Comparison of ENCODE assay signal across 9 mouse cellular contexts in the genomic region with DNA sequence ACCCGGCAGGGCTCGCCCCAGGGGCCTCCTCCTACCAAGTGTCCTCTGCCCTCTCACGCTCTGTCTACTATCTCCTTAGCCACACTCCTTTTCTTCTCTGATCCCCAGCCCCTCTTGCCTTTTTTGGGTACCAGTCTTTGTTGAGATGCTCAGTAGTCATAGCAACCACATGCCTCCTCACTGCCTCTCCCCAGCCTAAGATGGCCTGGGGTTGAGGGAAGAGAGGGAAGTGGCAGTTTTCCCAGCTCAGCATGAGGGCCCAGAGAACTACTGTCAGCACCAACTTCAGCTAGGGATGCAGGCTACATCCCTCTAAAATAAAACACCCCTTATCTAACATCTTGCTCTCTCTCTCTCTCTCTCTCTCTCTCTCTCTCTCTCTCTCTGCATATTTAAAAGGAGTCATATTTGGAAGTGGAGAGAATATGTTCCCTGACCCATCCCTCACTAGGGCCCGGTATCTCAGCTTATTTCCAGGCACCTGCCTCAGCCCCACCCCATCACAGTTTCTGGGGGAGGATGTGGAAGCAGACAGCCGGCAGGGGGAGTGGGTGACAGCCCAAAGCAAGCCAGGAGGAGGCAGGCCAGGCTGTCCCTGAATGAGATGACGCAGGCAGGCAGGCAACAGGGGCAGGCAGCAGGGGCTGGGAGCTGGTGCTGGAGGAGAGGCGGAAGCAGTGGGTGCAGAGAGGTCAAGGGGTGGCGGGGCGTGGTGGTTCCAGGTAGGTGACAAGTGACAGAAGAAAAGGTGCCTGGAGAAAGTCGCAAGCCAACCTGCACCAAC. TPM values are rescaled to one million over a fixed set of nuclear protein-coding genes. Genes with fewer than 3 reads are reported as not detected.
DNase-seq lines count a peak whose midpoint lies in the region; ATAC-seq and TF ChIP-seq lines count a peak whose summit lies in the region.
"Had no signal": no experiment of that assay in that cellular context is flagged by ENCODE, and none has a peak within 500 bp of the region (broad histone marks: within the 10 kb centered on the region; RNA-seq: fewer than 3 reads in every experiment).

No protein-coding gene starts in this region.

- H3K36me3 ChIP-seq in liver, embryonic 12.5 days, result no peaks in the 10 kb centered on the region
- H3K36me3 ChIP-seq in forebrain, embryonic 12.5 days (replicated peaks), result peaks cover 36% of the 10 kb centered on the region
- no peaks in the 10 kb centered on the region for H3K36me3 ChIP-seq in intestine, postnatal 0 days (ENCODE audit: control insufficient read depth, insufficient read depth)
- H3K36me3 ChIP-seq in stomach, embryonic 15.5 days, result no peaks in the 10 kb centered on the region
- H3K36me3 ChIP-seq: liver, embryonic 13.5 days had no signal

- TF ChIP-seq CTCF in intestine, postnatal 0 days (IDR thresholded peaks at IDR 0.05; ENCODE audit: low read depth), result peak; percentile 69

- DNase-seq in liver (peak; percentile 54), R1 (ENCODE audit: low read depth, low spot score) (peak; percentile 76)
- DNase-seq: liver, embryonic 13.5 days had no signal

- H3K4me2 ChIP-seq in liver, embryonic 12.5 days, result no peak overlapping the region
- peak overlapping the region; percentile 81 for H3K4me2 ChIP-seq in forebrain, embryonic 12.5 days
- no peak overlapping the region; the same call in 1 of the 2 replicates for H3K4me2 ChIP-seq in intestine, postnatal 0 days (replicated peaks; ENCODE audit: low read depth)
- H3K4me2 ChIP-seq in stomach, embryonic 15.5 days, result peak overlapping the region; percentile 19; the same call in 1 of the 2 replicates
- H3K4me2 ChIP-seq: liver, embryonic 13.5 days had no signal

- H3K9me3 ChIP-seq in liver, embryonic 12.5 days (replicated peaks), result no peaks in the 10 kb centered on the region
- H3K9me3 ChIP-seq in forebrain, embryonic 12.5 days, result no peaks in the 10 kb centered on the region
- H3K9me3 ChIP-seq in intestine, postnatal 0 days (ENCODE audit: control insufficient read depth), result no peaks in the 10 kb centered on the region
- H3K9me3 ChIP-seq in stomach, embryonic 15.5 days, result no peaks in the 10 kb centered on the region
- H3K9me3 ChIP-seq: liver, embryonic 13.5 days had no signal

- peaks cover 33% of the 10 kb centered on the region for H3K4me1 ChIP-seq in liver, embryonic 12.5 days
- H3K4me1 ChIP-seq in forebrain, embryonic 12.5 days, result peaks cover 49% of the 10 kb centered on the region
- H3K4me1 ChIP-seq in intestine, postnatal 0 days (replicated peaks; ENCODE audit: control insufficient read depth, insufficient read depth, low read length), result no peaks in the 10 kb centered on the region
- H3K4me1 ChIP-seq in stomach, embryonic 15.5 days, result peaks cover 36% of the 10 kb centered on the region

- peaks cover 64% of the 10 kb centered on the region for H3K27me3 ChIP-seq in liver, embryonic 12.5 days (replicated peaks)
- H3K27me3 ChIP-seq in forebrain, embryonic 12.5 days, result no peaks in the 10 kb centered on the region
- no peaks in the 10 kb centered on the region for H3K27me3 ChIP-seq in intestine, postnatal 0 days (replicated peaks; ENCODE audit: control insufficient read depth, insufficient read depth, low read length)
- no peaks in the 10 kb centered on the region for H3K27me3 ChIP-seq in stomach, embryonic 15.5 days (replicated peaks)

- no peak overlapping the region for H3K9ac ChIP-seq in liver, embryonic 12.5 days
- peak overlapping the region; percentile 8 for H3K9ac ChIP-seq in forebrain, embryonic 12.5 days
- no peak overlapping the region for H3K9ac ChIP-seq in intestine, postnatal 0 days (ENCODE audit: low read depth, low read length)
- H3K9ac ChIP-seq in stomach, embryonic 15.5 days, result no peak overlapping the region
- H3K9ac ChIP-seq: liver, embryonic 13.5 days had no signal

- no peak overlapping the region for H3K4me3 ChIP-seq in liver, embryonic 12.5 days
- H3K4me3 ChIP-seq in forebrain, embryonic 12.5 days (replicated peaks), result peak overlapping the region; percentile 12
- H3K4me3 ChIP-seq in intestine, postnatal 0 days (ENCODE audit: low read depth, low read length), result no peak overlapping the region
- H3K4me3 ChIP-seq in stomach, embryonic 15.5 days (replicated peaks), result no peak overlapping the region
- H3K4me3 ChIP-seq: liver, embryonic 13.5 days had no signal

- no peak for ATAC-seq in liver, embryonic 12.5 days
- ATAC-seq in forebrain, embryonic 12.5 days (ENCODE audit: low FRiP score), result 0 out of 2 replicates have a peak, but pooled peaks have one; percentile 18
- peak; percentile 23; the same call in 1 of the 2 replicates for ATAC-seq in intestine, postnatal 0 days
- peak; percentile 63 for ATAC-seq in megakaryocyte progenitor cell, adult 5-6 weeks (replicated peaks; ENCODE audit: poor library complexity)
- ATAC-seq in stomach, embryonic 15.5 days (ENCODE audit: insufficient read depth, low FRiP score, low read depth), result no peak
- ATAC-seq in megakaryocyte, adult 5-6 weeks (ENCODE audit: poor library complexity, severe bottlenecking), result no peak

- WGBS in liver, embryonic 12.5 days (ENCODE audit: insufficient replicate concordance), result 33% methylated on average over 10 of the region's 10 CpGs
- WGBS in forebrain, embryonic 12.5 days, result 22% methylated on average over 10 of the region's 10 CpGs
- 44% methylated on average over 10 of the region's 10 CpGs for WGBS in intestine, postnatal 0 days
- WGBS in stomach, embryonic 15.5 days, result 41% methylated on average over 10 of the region's 10 CpGs

- H3K27ac ChIP-seq in liver, embryonic 12.5 days, result no peak overlapping the region
- H3K27ac ChIP-seq in forebrain, embryonic 12.5 days, result peak overlapping the region; percentile 89
- H3K27ac ChIP-seq in intestine, postnatal 0 days (ENCODE audit: low read depth, low read length), result no peak overlapping the region
- H3K27ac ChIP-seq in stomach, embryonic 15.5 days, result peak overlapping the region; percentile 3; the same call in 1 of the 2 replicates
- H3K27ac ChIP-seq: liver, embryonic 13.5 days had no signal

RNA-seq across cellular contexts. Expression of gene Cacnb1, which starts 3.8 kb away (rescaled TPM):
- 0.95 and 1.0 TPM in 2 replicates for polyA plus RNA-seq in liver, embryonic 12.5 days (2016; fragmentation: Nextera tagmentation; extraction: Ambion mirVana)
- polyA plus RNA-seq in forebrain, embryonic 12.5 days (2016; fragmentation: Nextera tagmentation; extraction: Ambion mirVana), result 22.5 and 29.3 TPM in 2 replicates
- polyA plus RNA-seq in intestine, postnatal 0 days (2015; fragmentation: Nextera tagmentation; extraction: Ambion mirVana), result 2.8 and 3.2 TPM in 2 replicates
- total RNA-seq in megakaryocyte progenitor cell, adult 5-6 weeks (2015), result 0.17 and 1.2 TPM in 2 replicates
- 0.41 and 0.92 TPM in 2 replicates for total RNA-seq in megakaryocyte progenitor cell, adult 5-6 weeks (2017)
- 7.3 and 9.5 TPM in 2 replicates for polyA plus RNA-seq in stomach, embryonic 15.5 days (2015; fragmentation: Nextera tagmentation; extraction: Ambion mirVana)
- total RNA-seq in megakaryocyte, adult 5-6 weeks (2015), result 1.2 and 1.4 TPM in 2 replicates
- total RNA-seq in megakaryocyte, adult 5-6 weeks (2017), result 0.62 and 0.65 TPM in 2 replicates

RNA-seq across cellular contexts. Expression of gene Rpl19, which starts 7.5 kb away (rescaled TPM):
- polyA plus RNA-seq in liver, embryonic 12.5 days (2016; fragmentation: Nextera tagmentation; extraction: Ambion mirVana), result 869 and 913 TPM in 2 replicates
- 737 and 747 TPM in 2 replicates for polyA plus RNA-seq in forebrain, embryonic 12.5 days (2016; fragmentation: Nextera tagmentation; extraction: Ambion mirVana)
- polyA plus RNA-seq in intestine, postnatal 0 days (2015; fragmentation: Nextera tagmentation; extraction: Ambion mirVana), result 668 and 699 TPM in 2 replicates
- 3,659 and 3,794 TPM in 2 replicates for total RNA-seq in megakaryocyte progenitor cell, adult 5-6 weeks (2015)
- total RNA-seq in megakaryocyte progenitor cell, adult 5-6 weeks (2017), result 1,648 and 1,816 TPM in 2 replicates
- polyA plus RNA-seq in stomach, embryonic 15.5 days (2015; fragmentation: Nextera tagmentation; extraction: Ambion mirVana), result 855 and 1,061 TPM in 2 replicates
- total RNA-seq in megakaryocyte, adult 5-6 weeks (2015), result 2,687 and 2,729 TPM in 2 replicates
- 1,233 and 1,246 TPM in 2 replicates for total RNA-seq in megakaryocyte, adult 5-6 weeks (2017)

RNA-seq across cellular contexts. Expression of gene Arl5c, which starts 23.1 kb away (rescaled TPM):
- 15.6 and 17.1 TPM in 2 replicates for polyA plus RNA-seq in liver, embryonic 12.5 days (2016; fragmentation: Nextera tagmentation; extraction: Ambion mirVana)
- polyA plus RNA-seq in forebrain, embryonic 12.5 days (2016; fragmentation: Nextera tagmentation; extraction: Ambion mirVana), result 7.0 and 7.8 TPM in 2 replicates
- 4.2 and 4.4 TPM in 2 replicates for polyA plus RNA-seq in intestine, postnatal 0 days (2015; fragmentation: Nextera tagmentation; extraction: Ambion mirVana)
- 3.9 and 6.1 TPM in 2 replicates for total RNA-seq in megakaryocyte progenitor cell, adult 5-6 weeks (2015)
- 2.5 and 7.6 TPM in 2 replicates for total RNA-seq in megakaryocyte progenitor cell, adult 5-6 weeks (2017)
- 8.2 and 13.4 TPM in 2 replicates for polyA plus RNA-seq in stomach, embryonic 15.5 days (2015; fragmentation: Nextera tagmentation; extraction: Ambion mirVana)
- total RNA-seq in megakaryocyte, adult 5-6 weeks (2015), result 42.9 and 56.3 TPM in 2 replicates
- 51.2 TPM in 2 replicates for total RNA-seq in megakaryocyte, adult 5-6 weeks (2017)

RNA-seq across cellular contexts. Expression of gene Plxdc1, which starts 32.8 kb away (rescaled TPM):
- 0.33 and 0.38 TPM in 2 replicates for polyA plus RNA-seq in liver, embryonic 12.5 days (2016; fragmentation: Nextera tagmentation; extraction: Ambion mirVana)
- polyA plus RNA-seq in forebrain, embryonic 12.5 days (2016; fragmentation: Nextera tagmentation; extraction: Ambion mirVana), result 0.22 and 0.33 TPM in 2 replicates
- polyA plus RNA-seq in intestine, postnatal 0 days (2015; fragmentation: Nextera tagmentation; extraction: Ambion mirVana), result 0.30 and 0.31 TPM in 2 replicates
- total RNA-seq in megakaryocyte progenitor cell, adult 5-6 weeks (2015), result 2.3 and 3.0 TPM in 2 replicates
- 0.92 and 1.0 TPM in 2 replicates for total RNA-seq in megakaryocyte progenitor cell, adult 5-6 weeks (2017)
- 0.73 and 1.0 TPM in 2 replicates for polyA plus RNA-seq in stomach, embryonic 15.5 days (2015; fragmentation: Nextera tagmentation; extraction: Ambion mirVana)
- total RNA-seq in megakaryocyte, adult 5-6 weeks (2015), result 13.7 and 15.9 TPM in 2 replicates
- 6.3 and 6.7 TPM in 2 replicates for total RNA-seq in megakaryocyte, adult 5-6 weeks (2017)

RNA-seq across cellular contexts. Expression of gene Stac2, which starts 34.2 kb away (rescaled TPM):
- polyA plus RNA-seq in liver, embryonic 12.5 days (2016; fragmentation: Nextera tagmentation; extraction: Ambion mirVana), result 0.07 and 0.10 TPM in 2 replicates
- polyA plus RNA-seq in forebrain, embryonic 12.5 days (2016; fragmentation: Nextera tagmentation; extraction: Ambion mirVana), result 1.6 TPM in 2 replicates
- polyA plus RNA-seq in intestine, postnatal 0 days (2015; fragmentation: Nextera tagmentation; extraction: Ambion mirVana), result 0.13 TPM in 1 of 2 replicates, not detected in the other
- total RNA-seq in megakaryocyte progenitor cell, adult 5-6 weeks (2015), result not detected in 2 replicates
- not detected in 2 replicates for total RNA-seq in megakaryocyte progenitor cell, adult 5-6 weeks (2017)
- 0.21 and 0.41 TPM in 2 replicates for polyA plus RNA-seq in stomach, embryonic 15.5 days (2015; fragmentation: Nextera tagmentation; extraction: Ambion mirVana)
- total RNA-seq in megakaryocyte, adult 5-6 weeks (2015), result 0.09 TPM in 1 of 2 replicates, not detected in the other
- 0.04 and 0.08 TPM in 2 replicates for total RNA-seq in megakaryocyte, adult 5-6 weeks (2017)

Comparison
In these comparisons a context has a peak if more than half of its experiments do, and no peak if none do; other contexts are left out.
1. ATAC-seq: peak in forebrain, embryonic 12.5 days (single experiment), intestine, postnatal 0 days (single experiment) and megakaryocyte progenitor cell, adult 5-6 weeks (single experiment); none in liver, embryonic 12.5 days (single experiment), stomach, embryonic 15.5 days (single experiment) and megakaryocyte, adult 5-6 weeks (single experiment).
2. H3K27ac ChIP-seq: peak in forebrain, embryonic 12.5 days (single experiment) and stomach, embryonic 15.5 days (single experiment); none in liver, embryonic 12.5 days (single experiment) and intestine, postnatal 0 days (single experiment).
3. H3K4me2 ChIP-seq: peak in forebrain, embryonic 12.5 days (single experiment) and stomach, embryonic 15.5 days (single experiment); none in liver, embryonic 12.5 days (single experiment) and intestine, postnatal 0 days (single experiment).